Mouse (Mus musculus): ENCODE measurements around the gene Cabcoco1.

DNA sequence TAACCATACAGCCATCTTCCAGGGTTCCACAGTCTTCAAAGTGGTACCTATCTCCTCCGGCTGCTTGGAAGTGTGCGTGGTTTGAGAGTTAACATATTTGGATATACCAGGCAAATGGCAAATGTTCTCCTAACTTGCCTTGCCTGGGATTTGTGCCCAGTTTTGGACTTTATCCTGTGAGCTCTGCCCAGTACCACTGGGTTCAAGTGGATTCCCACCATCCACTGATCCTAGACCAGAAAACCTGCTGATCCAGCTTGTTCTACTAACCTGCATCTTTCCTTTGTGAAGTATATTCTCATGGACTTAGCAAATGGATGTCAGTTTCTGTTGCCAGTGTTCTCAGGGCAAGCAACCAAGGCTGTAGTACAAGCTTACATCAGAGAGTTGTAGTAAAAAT, 46.5 kb downstream of the Cabcoco1 start:
- no peak for TF ChIP-seq CHD2 (IDR thresholded peaks at IDR 0.05; ENCODE audit: low read depth, low read length)
- TF ChIP-seq HCFC1 (IDR thresholded peaks at IDR 0.05; ENCODE audit: borderline replicate concordance, insufficient read depth, low read length) = no peak
- no peak for TF ChIP-seq ZNF384 (IDR thresholded peaks at IDR 0.05; ENCODE audit: low read depth, low read length)
- no peak for TF ChIP-seq ZC3H11A (IDR thresholded peaks at IDR 0.05; ENCODE audit: borderline replicate concordance, low read depth, low read length)
